Mouse (Mus musculus): ENCODE results near the gene Hmgb4.

Gene Hmgb4

DNA sequence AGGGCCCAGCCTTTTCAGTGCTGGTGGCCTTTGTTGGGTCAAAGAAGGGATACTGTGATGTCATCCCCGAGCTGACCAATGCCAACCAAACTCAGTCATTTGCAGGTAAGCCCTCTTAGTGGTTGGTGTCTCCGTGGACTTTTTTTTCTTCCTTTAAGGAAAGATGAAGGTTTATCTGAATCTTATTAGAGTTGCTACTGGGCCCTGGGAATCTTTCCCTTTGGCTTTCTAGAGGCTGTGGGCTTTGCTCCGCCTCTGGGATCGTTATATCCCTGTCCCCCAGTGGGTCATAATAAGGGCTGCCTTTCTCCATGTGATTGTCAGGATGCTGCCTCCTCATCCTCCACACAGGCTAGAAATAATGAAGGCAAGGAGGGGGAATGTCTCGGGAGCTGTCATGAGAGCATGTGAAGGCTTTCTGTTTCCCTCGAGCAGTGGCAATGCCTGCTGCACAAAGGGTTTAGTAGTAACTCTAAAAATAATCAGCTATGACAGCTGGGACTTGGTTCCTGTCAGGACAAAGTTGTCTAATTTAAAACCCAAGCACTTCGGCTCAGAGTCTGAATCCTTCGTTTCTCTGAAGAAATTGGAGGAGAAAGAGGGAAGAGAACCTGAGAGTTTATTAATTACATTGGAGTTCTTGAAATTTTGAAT lies at the start of gene Hmgb4:
Gene Hmgb4 (minus strand): TSS at position 51 of the 654 bp plus-strand sequence.
- in situ Hi-C loops (cut with MboI; ENCODE audit: low sequenced_read_pairs), result no loop called here

DNA sequence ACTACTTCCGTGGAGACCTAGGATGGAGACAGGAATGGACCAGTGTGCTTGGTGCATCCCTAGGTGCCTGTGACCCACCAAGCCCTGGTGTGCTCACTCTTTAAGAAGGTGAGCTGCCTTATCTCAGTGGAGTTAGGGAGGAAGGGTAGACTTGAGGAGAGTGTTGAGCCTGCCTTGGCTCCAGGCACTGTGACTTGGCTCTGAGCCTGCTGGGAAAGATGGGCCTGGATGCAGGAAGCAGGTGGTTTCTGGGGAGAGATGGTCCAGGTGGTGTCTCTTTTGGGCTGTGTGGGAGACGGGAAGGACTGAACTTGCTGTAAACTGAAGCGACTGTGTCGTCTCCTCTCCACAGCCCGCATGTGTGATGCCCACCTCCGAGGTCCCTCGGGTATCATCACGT lies 45.3 kb upstream of the Hmgb4 start:
- in situ Hi-C loops (cut with MboI; ENCODE audit: low sequenced_read_pairs), result no loop called here

DNA sequence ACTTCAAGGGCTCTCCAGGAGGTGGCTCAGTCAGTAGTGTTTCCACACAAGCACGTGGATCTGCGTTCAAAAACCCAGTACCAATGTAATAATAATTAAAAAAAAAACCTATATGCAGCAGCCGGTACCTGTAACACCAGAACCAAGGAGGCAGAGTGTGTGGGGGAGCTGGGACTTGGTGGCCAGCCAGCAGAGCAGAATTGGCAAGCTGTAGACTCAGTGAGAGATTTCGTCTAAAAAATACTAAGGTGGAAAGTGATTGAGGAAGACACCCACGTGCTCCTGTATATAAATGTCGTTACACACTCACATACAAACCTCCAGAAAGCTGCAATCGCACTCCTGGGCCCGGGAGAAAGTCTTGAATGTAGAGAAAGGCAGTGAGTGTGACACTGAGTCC lies 43.3 kb upstream of the Hmgb4 start:
- in situ Hi-C loops (cut with MboI; ENCODE audit: low sequenced_read_pairs), result no loop called here

DNA sequence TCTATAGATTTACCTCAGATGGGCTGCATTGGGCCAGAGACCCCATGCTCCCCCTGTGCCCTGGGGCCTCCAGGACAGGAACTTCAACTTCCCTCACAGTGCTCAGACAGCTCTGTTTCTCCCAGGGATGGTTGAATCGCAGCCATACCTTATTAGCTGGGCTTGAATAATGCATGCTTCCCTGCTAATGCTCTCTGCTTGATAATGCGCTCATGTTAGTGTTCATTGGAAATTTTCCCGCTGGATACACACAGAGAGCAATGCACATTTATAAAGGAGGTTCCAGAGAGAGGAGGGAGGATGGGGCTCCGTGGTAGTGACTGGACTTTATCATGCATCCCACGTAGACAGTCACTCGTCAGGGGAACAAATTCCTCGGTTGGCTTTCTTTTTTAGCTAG lies 27.3 kb upstream of the Hmgb4 start:
- in situ Hi-C loops (cut with MboI; ENCODE audit: low sequenced_read_pairs), result no loop called here

DNA sequence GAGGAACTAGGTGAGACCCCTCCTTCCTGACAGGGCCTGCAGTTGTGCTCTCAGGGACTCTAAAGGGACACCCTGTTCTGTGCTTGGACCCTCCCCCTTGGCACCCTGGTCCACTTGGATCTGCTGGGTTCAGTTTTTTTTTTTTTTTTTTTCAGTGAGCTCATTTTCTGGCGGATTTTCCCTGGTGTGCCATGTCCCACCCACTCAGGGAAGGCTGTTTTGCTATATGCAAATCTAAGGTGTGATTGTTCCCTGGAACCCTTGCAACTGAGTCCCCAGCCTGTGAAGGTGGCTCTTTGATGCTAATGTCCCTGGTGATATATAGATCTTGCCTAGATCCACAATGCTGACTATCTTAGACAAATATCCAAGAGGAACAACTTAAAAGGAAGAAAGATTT lies 24.3 kb upstream of the Hmgb4 start:
- in situ Hi-C loops (cut with MboI; ENCODE audit: low sequenced_read_pairs), result no loop called here

GRCm38 (mm10) chr4:128275586-128275985 lies 14.8 kb upstream of the Hmgb4 start:
- in situ Hi-C loops (cut with MboI; ENCODE audit: low sequenced_read_pairs), result no loop called here

DNA sequence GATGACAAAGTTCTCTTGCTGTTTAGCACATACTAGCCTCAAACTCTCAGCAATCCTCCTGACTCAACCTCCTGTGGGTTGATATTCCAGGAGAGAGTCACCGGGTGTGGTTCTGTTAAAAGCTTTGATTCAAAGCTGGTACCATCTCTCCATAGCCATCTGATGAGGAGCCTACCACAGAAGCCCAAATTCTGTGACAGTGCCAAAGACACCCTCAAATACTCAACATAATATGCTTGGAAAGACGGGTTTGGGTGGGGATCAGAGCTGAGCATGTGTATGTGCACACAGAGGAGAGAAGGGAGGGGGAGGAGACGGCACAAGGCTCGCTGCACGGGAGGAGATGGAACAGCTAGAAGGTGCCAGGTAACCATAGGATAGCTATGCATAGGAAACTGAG lies 14.4 kb upstream of the Hmgb4 start:
- in situ Hi-C loops (cut with MboI; ENCODE audit: low sequenced_read_pairs), result no loop called here

DNA sequence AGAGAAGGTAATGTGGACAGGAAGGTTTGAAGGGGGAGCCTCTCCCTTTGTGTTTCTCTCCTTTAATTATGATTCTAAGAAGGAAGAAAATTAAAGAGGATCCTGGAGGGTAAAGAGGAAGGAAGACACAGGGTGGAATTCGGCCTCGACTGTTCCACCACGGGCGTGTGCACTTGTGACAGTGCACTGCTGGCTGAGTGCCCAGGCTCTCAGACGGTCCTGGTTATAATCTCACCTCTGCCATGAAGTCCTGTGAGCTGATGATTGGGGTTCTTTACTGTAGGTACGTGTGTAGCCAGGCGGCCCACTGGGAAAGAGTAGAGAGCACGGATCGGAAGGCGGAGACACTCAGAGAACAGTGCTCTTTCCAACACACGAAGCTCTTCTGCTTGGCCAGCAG lies 12.4 kb upstream of the Hmgb4 start:
- in situ Hi-C loops (cut with MboI; ENCODE audit: low sequenced_read_pairs), result no loop called here

- in situ Hi-C loops (cut with MboI; ENCODE audit: low sequenced_read_pairs), result no loop called here
Observed at GRCm38 (mm10) chr4:128272501-128272900, 11.7 kb upstream of the Hmgb4 start.

DNA sequence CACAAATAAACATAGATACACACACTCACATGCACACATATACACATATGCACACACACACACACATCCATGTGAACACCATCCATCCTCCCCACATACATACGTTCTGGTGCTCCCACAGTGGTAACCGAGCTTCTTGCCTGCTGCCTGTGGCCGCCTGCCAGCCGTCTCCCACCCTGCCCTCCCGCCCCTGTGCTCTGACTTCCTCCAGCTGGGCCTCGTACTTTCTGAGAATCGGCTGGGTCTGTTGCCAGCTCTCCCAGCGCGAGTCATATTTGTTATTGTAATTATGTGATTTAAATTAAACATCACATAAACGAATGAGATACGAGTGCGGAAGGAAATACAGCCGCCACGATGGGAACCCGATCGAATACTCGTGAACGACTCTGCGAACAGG lies 10.2 kb upstream of the Hmgb4 start:
- in situ Hi-C loops (cut with MboI; ENCODE audit: low sequenced_read_pairs), result no loop called here

GRCm38 (mm10) chr4:128270177-128270576 lies 9.4 kb upstream of the Hmgb4 start:
- in situ Hi-C loops (cut with MboI; ENCODE audit: low sequenced_read_pairs), result no loop called here

- in situ Hi-C loops (cut with MboI; ENCODE audit: low sequenced_read_pairs), result no loop called here
Observed at GRCm38 (mm10) chr4:128269261-128269875, 8.6 kb upstream of the Hmgb4 start.

DNA sequence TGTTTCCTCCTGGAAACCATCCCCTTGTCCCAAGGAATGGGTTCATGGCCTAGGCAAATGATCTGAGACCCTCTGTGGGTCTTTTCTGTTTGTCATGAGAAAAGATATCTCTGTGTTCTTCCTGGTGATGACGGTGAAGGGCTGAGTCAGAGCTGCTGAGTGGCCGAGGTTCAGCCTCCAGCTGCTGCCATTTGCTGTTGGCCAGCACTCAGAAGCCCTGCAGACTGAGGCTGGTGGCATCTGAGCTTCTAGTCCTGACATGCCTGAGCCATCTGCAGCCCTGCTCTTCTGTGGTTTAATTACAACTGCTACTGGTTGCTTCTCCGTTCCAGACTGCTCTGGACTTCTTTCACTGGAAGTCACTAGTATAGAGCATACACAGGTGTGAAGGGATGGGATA lies 4.6 kb upstream of the Hmgb4 start:
- in situ Hi-C loops (cut with MboI; ENCODE audit: low sequenced_read_pairs), result no loop called here

DNA sequence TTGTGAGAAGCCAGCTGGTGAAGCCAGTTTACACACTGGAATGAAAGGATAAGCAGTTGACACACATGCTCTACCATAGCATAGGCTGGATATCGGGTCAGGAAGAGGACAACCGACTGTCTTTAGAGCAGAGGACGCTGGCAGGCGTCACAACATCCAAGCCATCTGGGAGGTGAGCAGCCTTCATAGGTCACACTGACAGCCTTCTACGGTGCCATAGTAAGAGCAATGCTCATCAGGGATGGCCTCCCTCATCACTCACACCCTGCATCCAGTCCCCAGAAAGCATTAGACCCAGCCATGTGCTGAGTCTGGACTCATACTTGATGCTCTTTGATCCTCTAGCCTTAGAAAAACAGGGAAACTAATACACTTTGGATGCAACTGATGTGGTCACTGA lies 3.7 kb upstream of the Hmgb4 start:
- in situ Hi-C loops (cut with MboI; ENCODE audit: low sequenced_read_pairs), result no loop called here

DNA sequence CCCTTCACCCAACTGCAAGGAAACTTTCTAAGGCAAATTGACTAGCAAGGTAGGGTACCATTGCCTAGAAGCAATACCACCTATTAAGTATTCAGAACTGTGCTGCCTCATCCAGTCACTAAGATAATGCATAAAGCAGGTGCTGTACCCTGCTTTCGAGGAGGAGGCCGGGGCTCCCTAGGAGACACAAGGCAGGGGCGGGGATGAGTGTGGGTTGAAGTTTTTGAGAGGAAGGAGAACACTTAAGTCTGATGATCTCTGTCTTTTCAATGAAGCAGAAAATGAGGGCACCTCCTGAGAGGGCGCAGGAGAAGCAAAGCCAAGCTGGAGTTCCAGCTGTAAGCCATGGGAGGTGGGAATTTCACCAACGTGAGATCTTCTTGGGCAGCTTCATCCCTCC lies 1.5 kb downstream of the Hmgb4 start:
- in situ Hi-C loops (cut with MboI; ENCODE audit: low sequenced_read_pairs), result no loop called here

- in situ Hi-C loops (cut with MboI; ENCODE audit: low sequenced_read_pairs), result no loop called here
Observed at GRCm38 (mm10) chr4:128248676-128249075, 12.1 kb downstream of the Hmgb4 start.

GRCm38 (mm10) chr4:128245201-128245600 lies 15.6 kb downstream of the Hmgb4 start:
- in situ Hi-C loops (cut with MboI; ENCODE audit: low sequenced_read_pairs), result no loop called here

DNA sequence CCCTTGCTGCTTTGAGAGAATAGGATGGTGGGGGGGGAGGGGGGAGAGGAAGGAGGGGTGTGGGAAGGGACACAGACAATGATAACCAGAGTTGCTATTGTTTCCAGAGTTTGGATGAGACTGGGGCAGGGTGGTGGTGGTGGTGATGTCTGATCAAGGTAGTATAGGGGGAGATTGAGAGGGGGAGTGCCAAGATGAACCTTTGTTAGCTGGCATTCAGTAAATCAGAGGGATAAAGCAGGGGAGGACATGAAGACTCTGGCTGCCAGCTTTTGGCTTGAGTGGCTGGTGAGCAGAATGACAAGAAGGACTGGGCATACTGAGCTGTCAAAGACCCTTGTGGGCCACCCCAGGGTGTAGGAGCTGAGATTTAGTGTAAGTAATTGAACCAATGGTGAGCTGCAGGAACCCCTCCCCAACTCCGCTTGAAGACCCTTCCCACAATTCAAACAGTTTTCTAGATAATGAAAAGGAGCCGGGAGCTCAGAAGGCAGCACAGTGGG lies 18.9 kb downstream of the Hmgb4 start:
- in situ Hi-C loops (cut with MboI; ENCODE audit: low sequenced_read_pairs), result no loop called here

- in situ Hi-C loops (cut with MboI; ENCODE audit: low sequenced_read_pairs), result no loop called here
Observed at GRCm38 (mm10) chr4:128241075-128241853, 19.5 kb downstream of the Hmgb4 start.

DNA sequence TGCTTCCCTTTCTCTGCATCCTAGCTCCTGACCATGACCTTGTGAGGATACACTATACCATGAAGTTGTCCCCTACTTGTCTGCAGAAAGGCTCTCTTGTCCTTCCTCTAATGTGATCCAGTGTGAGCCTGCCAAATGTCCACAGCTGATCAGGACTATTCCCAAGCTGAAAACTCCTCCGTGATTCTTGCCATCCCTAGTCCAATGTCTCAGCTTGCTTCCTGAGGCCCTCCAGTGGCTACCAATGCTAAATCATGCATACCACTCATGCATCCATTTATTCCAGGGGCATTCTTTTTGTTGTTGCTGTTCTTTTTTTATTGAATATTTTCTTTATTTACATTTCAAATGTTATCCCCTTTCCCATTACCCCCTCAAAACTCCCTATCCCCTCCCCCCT lies 21.6 kb downstream of the Hmgb4 start:
- in situ Hi-C loops (cut with MboI; ENCODE audit: low sequenced_read_pairs), result no loop called here

GRCm38 (mm10) chr4:128233458-128233857 lies 27.3 kb downstream of the Hmgb4 start:
- in situ Hi-C loops (cut with MboI; ENCODE audit: low sequenced_read_pairs), result no loop called here
